Mouse (Mus musculus): ENCODE measurements around the gene Spint1. TPM values are rescaled to one million over a fixed set of nuclear protein-coding genes. Genes with fewer than 3 reads are reported as not detected.
A peak's percentile ranks its signal among the peaks of the same experiment; 100 is the strongest.

Gene Spint1
- polyA plus RNA-seq, 1 experiment from 2014 or later, result 0.90 TPM

- Histone ChIP-seq H3K9ac (no peak overlapping the region), H3K4me3 (replicated peaks; ENCODE audit: low read length) (no peak overlapping the region), H3K27me3 (ENCODE audit: control insufficient read depth, insufficient read depth, low read length) (no peaks in the 10 kb centered on the region), H3K4me1 (replicated peaks; ENCODE audit: control insufficient read depth, insufficient read depth, low read length) (no peaks in the 10 kb centered on the region), H3K9me3 (ENCODE audit: control insufficient read depth, low read length) (no peaks in the 10 kb centered on the region), H3K27ac (no peak overlapping the region), H3K4me2 (replicated peaks) (no peak overlapping the region), H3K36me3 (replicated peaks; ENCODE audit: control insufficient read depth, insufficient read depth) (no peaks in the 10 kb centered on the region)
- DNase-seq (ENCODE audit: low spot score) (no peak), ATAC-seq (ENCODE audit: low FRiP score) (no peak)
- 88% methylated on average over 7 of the region's 7 CpGs for WGBS
These were observed 44.9 kb downstream of the Spint1 start for GRCm38 (mm10) chr2:119281899-119282565.

GRCm38 (mm10) chr2:119287372-119287771 lies 50.2 kb downstream of the Spint1 start:
- peaks cover 22% of the 10 kb centered on the region for H3K36me3 ChIP-seq (replicated peaks; ENCODE audit: control insufficient read depth, insufficient read depth)
- H3K27me3 ChIP-seq (ENCODE audit: control insufficient read depth, insufficient read depth, low read length), result no peaks in the 10 kb centered on the region
- no peak for DNase-seq (ENCODE audit: low spot score)
- no peaks in the 10 kb centered on the region for H3K9me3 ChIP-seq (ENCODE audit: control insufficient read depth, low read length)
- no peak overlapping the region for H3K9ac ChIP-seq
- no peak overlapping the region for H3K4me2 ChIP-seq (replicated peaks)
- no peak overlapping the region for H3K4me3 ChIP-seq (replicated peaks; ENCODE audit: low read length)
- no peak overlapping the region for H3K27ac ChIP-seq
- H3K4me1 ChIP-seq (replicated peaks; ENCODE audit: control insufficient read depth, insufficient read depth, low read length), result peaks cover 14% of the 10 kb centered on the region
- 91% methylated on average over 5 of the region's 5 CpGs for whole genome bisulfite sequencing
- no peak for ATAC-seq (ENCODE audit: low FRiP score)

GRCm38 (mm10) chr2:119288270-119288882 lies 51.2 kb downstream of the Spint1 start, which contains the start of gene Vps18:
Gene Vps18, plus strand, starts transcription at chr2:119288740.
- H3K36me3 ChIP-seq (replicated peaks; ENCODE audit: control insufficient read depth, insufficient read depth), result peaks cover 32% of the 10 kb centered on the region
- H3K27ac ChIP-seq, result peak within 1 kb of the TSS; percentile 63
- H3K9me3 ChIP-seq (ENCODE audit: control insufficient read depth, low read length), result no peaks in the 10 kb centered on the region
- peak; percentile 96 for ATAC-seq (ENCODE audit: low FRiP score)
- H3K4me3 ChIP-seq (replicated peaks; ENCODE audit: low read length), result peak within 1 kb of the TSS; percentile 66
- DNase-seq (ENCODE audit: low spot score), result peak; percentile 99
- WGBS, result 2% methylated on average over 31 of the region's 31 CpGs
- peak within 1 kb of the TSS; percentile 93 for H3K4me2 ChIP-seq (replicated peaks)
- peaks cover 14% of the 10 kb centered on the region for H3K4me1 ChIP-seq (replicated peaks; ENCODE audit: control insufficient read depth, insufficient read depth, low read length)
- H3K9ac ChIP-seq, result peak within 1 kb of the TSS; percentile 78
- H3K27me3 ChIP-seq (ENCODE audit: control insufficient read depth, insufficient read depth, low read length), result no peaks in the 10 kb centered on the region

- DNase-seq (ENCODE audit: low spot score) (no peak), ATAC-seq (ENCODE audit: low FRiP score) (no peak)
- Histone ChIP-seq H3K36me3 (replicated peaks; ENCODE audit: control insufficient read depth, insufficient read depth) (peaks cover 38% of the 10 kb centered on the region), H3K9me3 (ENCODE audit: control insufficient read depth, low read length) (no peaks in the 10 kb centered on the region), H3K27me3 (ENCODE audit: control insufficient read depth, insufficient read depth, low read length) (no peaks in the 10 kb centered on the region), H3K9ac (peak overlapping the region; percentile 78), H3K27ac (peak overlapping the region; percentile 33; the same call in 1 of the 2 replicates), H3K4me1 (replicated peaks; ENCODE audit: control insufficient read depth, insufficient read depth, low read length) (peaks cover 14% of the 10 kb centered on the region), H3K4me3 (replicated peaks; ENCODE audit: low read length) (peak overlapping the region; percentile 66), H3K4me2 (replicated peaks) (peak overlapping the region; percentile 93)
- 5% methylated on average over 11 of the region's 11 CpGs for WGBS
These were observed 51.9 kb downstream of the Spint1 start for GRCm38 (mm10) chr2:119289014-119289416.

GRCm38 (mm10) chr2:119292281-119292680 lies 55.1 kb downstream of the Spint1 start:
- Histone ChIP-seq H3K4me3 (replicated peaks; ENCODE audit: low read length) (no peak overlapping the region), H3K4me1 (replicated peaks; ENCODE audit: control insufficient read depth, insufficient read depth, low read length) (peaks cover 14% of the 10 kb centered on the region), H3K9me3 (ENCODE audit: control insufficient read depth, low read length) (no peaks in the 10 kb centered on the region), H3K9ac (no peak overlapping the region), H3K4me2 (replicated peaks) (no peak overlapping the region), H3K27ac (no peak overlapping the region), H3K27me3 (ENCODE audit: control insufficient read depth, insufficient read depth, low read length) (no peaks in the 10 kb centered on the region), H3K36me3 (replicated peaks; ENCODE audit: control insufficient read depth, insufficient read depth) (peaks cover 68% of the 10 kb centered on the region)
- ATAC-seq (ENCODE audit: low FRiP score) (no peak), DNase-seq (ENCODE audit: low spot score) (no peak)
- WGBS, result 95% methylated on average over 5 of the region's 5 CpGs

- Histone ChIP-seq H3K4me2 (replicated peaks) (no peak overlapping the region), H3K27ac (no peak overlapping the region), H3K4me3 (replicated peaks; ENCODE audit: low read length) (no peak overlapping the region), H3K9ac (no peak overlapping the region), H3K9me3 (ENCODE audit: control insufficient read depth, low read length) (no peaks in the 10 kb centered on the region), H3K27me3 (ENCODE audit: control insufficient read depth, insufficient read depth, low read length) (no peaks in the 10 kb centered on the region), H3K36me3 (replicated peaks; ENCODE audit: control insufficient read depth, insufficient read depth) (peaks cover 74% of the 10 kb centered on the region), H3K4me1 (replicated peaks; ENCODE audit: control insufficient read depth, insufficient read depth, low read length) (peaks cover 12% of the 10 kb centered on the region)
- no peak for ATAC-seq (ENCODE audit: low FRiP score)
- DNase-seq (ENCODE audit: low spot score), result no peak
- WGBS, result 97% methylated on average over 17 of the region's 17 CpGs
These were observed 55.7 kb downstream of the Spint1 start for GRCm38 (mm10) chr2:119292852-119293251.

GRCm38 (mm10) chr2:119293311-119293710 lies 56.1 kb downstream of the Spint1 start:
- H3K4me1 ChIP-seq (replicated peaks; ENCODE audit: control insufficient read depth, insufficient read depth, low read length), result peaks cover 8% of the 10 kb centered on the region

GRCm38 (mm10) chr2:119293776-119294390 lies 56.7 kb downstream of the Spint1 start:
- Histone ChIP-seq H3K9ac (no peak overlapping the region), H3K27me3 (ENCODE audit: control insufficient read depth, insufficient read depth, low read length) (no peaks in the 10 kb centered on the region), H3K27ac (no peak overlapping the region), H3K4me3 (replicated peaks; ENCODE audit: low read length) (no peak overlapping the region), H3K36me3 (replicated peaks; ENCODE audit: control insufficient read depth, insufficient read depth) (peaks cover 84% of the 10 kb centered on the region), H3K4me2 (replicated peaks) (no peak overlapping the region), H3K9me3 (ENCODE audit: control insufficient read depth, low read length) (no peaks in the 10 kb centered on the region), H3K4me1 (replicated peaks; ENCODE audit: control insufficient read depth, insufficient read depth, low read length) (peaks cover 8% of the 10 kb centered on the region)
- ATAC-seq (ENCODE audit: low FRiP score) (no peak), DNase-seq (ENCODE audit: low spot score) (no peak)
- 94% methylated on average over 34 of the region's 34 CpGs for WGBS

More at GRCm38 (mm10) chr2:119293311-119293710, 56.1 kb downstream of the Spint1 start:
- WGBS, result 95% methylated on average over 17 of the region's 17 CpGs
- H3K4me2 ChIP-seq (replicated peaks), result no peak overlapping the region
- no peaks in the 10 kb centered on the region for H3K9me3 ChIP-seq (ENCODE audit: control insufficient read depth, low read length)
- no peak for DNase-seq (ENCODE audit: low spot score)
- no peak for ATAC-seq (ENCODE audit: low FRiP score)
- H3K27ac ChIP-seq, result no peak overlapping the region
- no peaks in the 10 kb centered on the region for H3K27me3 ChIP-seq (ENCODE audit: control insufficient read depth, insufficient read depth, low read length)
- H3K36me3 ChIP-seq (replicated peaks; ENCODE audit: control insufficient read depth, insufficient read depth), result peaks cover 78% of the 10 kb centered on the region
- H3K9ac ChIP-seq, result no peak overlapping the region
- no peak overlapping the region for H3K4me3 ChIP-seq (replicated peaks; ENCODE audit: low read length)

- H3K9ac ChIP-seq, result no peak overlapping the region
- H3K27me3 ChIP-seq (ENCODE audit: control insufficient read depth, insufficient read depth, low read length), result no peaks in the 10 kb centered on the region
- H3K4me2 ChIP-seq (replicated peaks), result no peak overlapping the region
- H3K4me3 ChIP-seq (replicated peaks; ENCODE audit: low read length), result no peak overlapping the region
- H3K4me1 ChIP-seq (replicated peaks; ENCODE audit: control insufficient read depth, insufficient read depth, low read length), result peaks cover 4% of the 10 kb centered on the region
- 94% methylated on average over 18 of the region's 18 CpGs for WGBS
- H3K9me3 ChIP-seq (ENCODE audit: control insufficient read depth, low read length), result no peaks in the 10 kb centered on the region
- H3K27ac ChIP-seq, result no peak overlapping the region
- DNase-seq (ENCODE audit: low spot score), result no peak
- no peak for ATAC-seq (ENCODE audit: low FRiP score)
- peaks cover 89% of the 10 kb centered on the region for H3K36me3 ChIP-seq (replicated peaks; ENCODE audit: control insufficient read depth, insufficient read depth)
These were observed 57.2 kb downstream of the Spint1 start for GRCm38 (mm10) chr2:119294411-119294810.

Measured in hindbrain, embryonic 14.5 days (tissue).